Mouse (Mus musculus) liver, adult 2 months (tissue): Measurements from ENCODE around the gene Ppcs.

Source experiments
- CTCF ChIP-seq: fragments of 200-500 bp; IDR thresholded peaks from 2 replicates; pipeline ENCODE4 v1.5.1; 2011; ENCODE audit warnings: low read depth, low read length, control low read depth
- POLR2A ChIP-seq: fragments of 200-500 bp; IDR thresholded peaks from 2 replicates; pipeline ENCODE4 v1.6.1; 2011; ENCODE audit warnings: low read length, control low read depth; ENCODE audit not compliant: insufficient read depth; ENCODE audit errors: extremely low read depth

DNA sequence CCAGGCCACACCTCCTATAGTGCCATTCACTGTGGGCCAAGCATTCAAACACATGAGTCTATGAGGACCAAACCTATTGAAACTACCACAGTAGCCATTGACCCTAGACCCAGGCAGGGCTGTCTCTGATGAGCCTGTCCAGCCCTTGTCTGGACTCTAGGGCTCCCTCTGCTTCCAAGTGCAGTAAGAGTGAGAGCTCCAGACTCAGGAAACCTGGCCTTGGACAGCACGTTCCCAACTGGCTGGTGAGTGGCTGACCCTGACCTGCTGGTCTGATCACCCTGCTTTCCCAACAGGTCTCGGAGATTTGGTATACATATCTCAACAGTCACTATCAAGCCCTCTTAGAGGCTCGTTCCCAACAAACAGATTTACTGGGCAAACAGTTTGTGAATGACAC lies 25.6 kb upstream of the Ppcs start:
- no peak for TF ChIP-seq CTCF
- TF ChIP-seq POLR2A: no peak
